Mouse (Mus musculus): Measurements from ENCODE around the gene Rassf6.

DNA sequence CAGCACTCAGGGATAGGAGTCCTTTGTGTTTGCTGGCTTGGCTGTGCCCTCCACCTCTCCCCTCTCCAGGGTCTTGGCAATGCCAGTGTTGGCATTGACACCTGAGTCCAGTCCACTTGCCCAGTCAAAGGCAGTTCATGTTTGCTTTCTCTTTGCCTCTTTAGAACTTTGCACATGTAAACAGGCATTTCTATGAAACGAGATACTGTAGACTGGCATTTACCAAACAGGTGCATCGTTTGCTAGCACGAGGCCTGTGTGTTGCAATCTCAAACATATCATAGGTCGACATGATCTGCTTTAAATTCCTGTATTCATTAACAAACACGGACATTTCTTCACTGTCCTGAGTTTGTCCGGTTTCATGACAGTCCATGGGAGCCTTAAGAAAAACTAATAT, 79.7 kb downstream of the Rassf6 start, which contains the start of gene 5830473C10Rik:
- TF ChIP-seq MAX (IDR thresholded peaks at IDR 0.05) (no peak), MYOG (IDR thresholded peaks at IDR 0.05; ENCODE audit: control insufficient read depth, extremely low read depth, insufficient read length) (no peak), CTCF (IDR thresholded peaks at IDR 0.05; ENCODE audit: control insufficient read depth, insufficient read depth, insufficient read length) (no peak)

Measured in C2C12 (cell line).